Mouse (Mus musculus): ENCODE data around the gene Ptprk. TPM values are rescaled to one million over a fixed set of nuclear protein-coding genes. Genes with fewer than 3 reads are reported as not detected.

The Ptprk gene
- polyA plus RNA-seq, 1 experiment from 2014 or later, result 29.7 TPM

GRCm38 (mm10) chr10:28076036-28076855, 1.6 kb downstream of the Ptprk start:
- ATAC-seq (replicated peaks; ENCODE audit: low FRiP score) (no peak), DNase-seq (ENCODE audit: low spot score) (peak; percentile 67)
- Histone ChIP-seq H3K4me3 (ENCODE audit: low read depth, low read length) (peak overlapping the region; percentile 71), H3K27ac (ENCODE audit: low read depth, low read length) (no peak overlapping the region; the same call in 1 of the 2 replicates), H3K27me3 (ENCODE audit: control insufficient read depth, insufficient read depth, low read length) (no peaks in the 10 kb centered on the region), H3K36me3 (ENCODE audit: control insufficient read depth, insufficient read depth, low read length) (no peaks in the 10 kb centered on the region), H3K9ac (ENCODE audit: low read length) (peak overlapping the region; percentile 82), H3K4me2 (ENCODE audit: low read depth, low read length, severe bottlenecking) (peak overlapping the region; percentile 88), H3K4me1 (replicated peaks; ENCODE audit: control insufficient read depth, insufficient read depth, low read length) (no peaks in the 10 kb centered on the region), H3K9me3 (ENCODE audit: control insufficient read depth, low read length) (no peaks in the 10 kb centered on the region)
- 2% methylated on average over 30 of the region's 30 CpGs for WGBS

GRCm38 (mm10) chr10:28078270-28078669, 3.6 kb downstream of the Ptprk start:
- ATAC-seq (replicated peaks; ENCODE audit: low FRiP score) (no peak), DNase-seq (ENCODE audit: low spot score) (no peak)
- H3K27ac ChIP-seq (ENCODE audit: low read depth, low read length), result no peak overlapping the region
- no peaks in the 10 kb centered on the region for H3K4me1 ChIP-seq (replicated peaks; ENCODE audit: control insufficient read depth, insufficient read depth, low read length)
- H3K9me3 ChIP-seq (ENCODE audit: control insufficient read depth, low read length), result no peaks in the 10 kb centered on the region
- no peak overlapping the region for H3K4me2 ChIP-seq (ENCODE audit: low read depth, low read length, severe bottlenecking)
- H3K27me3 ChIP-seq (ENCODE audit: control insufficient read depth, insufficient read depth, low read length), result no peaks in the 10 kb centered on the region
- H3K36me3 ChIP-seq (ENCODE audit: control insufficient read depth, insufficient read depth, low read length), result no peaks in the 10 kb centered on the region
- no peak overlapping the region for H3K4me3 ChIP-seq (ENCODE audit: low read depth, low read length)
- no peak overlapping the region for H3K9ac ChIP-seq (ENCODE audit: low read length)
- 89% methylated on average over 1 of the region's 1 CpGs for WGBS

- Histone ChIP-seq H3K36me3 (ENCODE audit: control insufficient read depth, insufficient read depth, low read length) (no peaks in the 10 kb centered on the region), H3K27ac (ENCODE audit: low read depth, low read length) (no peak overlapping the region), H3K9ac (ENCODE audit: low read length) (no peak overlapping the region), H3K27me3 (ENCODE audit: control insufficient read depth, insufficient read depth, low read length) (no peaks in the 10 kb centered on the region), H3K9me3 (ENCODE audit: control insufficient read depth, low read length) (no peaks in the 10 kb centered on the region), H3K4me3 (ENCODE audit: low read depth, low read length) (no peak overlapping the region), H3K4me1 (replicated peaks; ENCODE audit: control insufficient read depth, insufficient read depth, low read length) (no peaks in the 10 kb centered on the region), H3K4me2 (ENCODE audit: low read depth, low read length, severe bottlenecking) (no peak overlapping the region)
- 87% methylated on average over 2 of the region's 2 CpGs for WGBS
- no peak for DNase-seq (ENCODE audit: low spot score)
- ATAC-seq (replicated peaks; ENCODE audit: low FRiP score), result no peak
Observed at GRCm38 (mm10) chr10:28081221-28081620, 6.6 kb downstream of the Ptprk start.

- H3K9me3 ChIP-seq (ENCODE audit: control insufficient read depth, low read length), result no peaks in the 10 kb centered on the region
- no peak overlapping the region for H3K4me2 ChIP-seq (ENCODE audit: low read depth, low read length, severe bottlenecking)
- no peaks in the 10 kb centered on the region for H3K27me3 ChIP-seq (ENCODE audit: control insufficient read depth, insufficient read depth, low read length)
- ATAC-seq (replicated peaks; ENCODE audit: low FRiP score) (no peak), DNase-seq (ENCODE audit: low spot score) (no peak)
- H3K27ac ChIP-seq (ENCODE audit: low read depth, low read length), result no peak overlapping the region
- WGBS, result 84% methylated on average over 2 of the region's 2 CpGs
- H3K36me3 ChIP-seq (ENCODE audit: control insufficient read depth, insufficient read depth, low read length), result no peaks in the 10 kb centered on the region
- H3K9ac ChIP-seq (ENCODE audit: low read length), result no peak overlapping the region
- no peaks in the 10 kb centered on the region for H3K4me1 ChIP-seq (replicated peaks; ENCODE audit: control insufficient read depth, insufficient read depth, low read length)
- H3K4me3 ChIP-seq (ENCODE audit: low read depth, low read length), result no peak overlapping the region
Observed at GRCm38 (mm10) chr10:28083183-28083582, 8.6 kb downstream of the Ptprk start.

GRCm38 (mm10) chr10:28083625-28084024, 9.0 kb downstream of the Ptprk start:
- no peak overlapping the region for H3K4me3 ChIP-seq (ENCODE audit: low read depth, low read length)
- H3K27me3 ChIP-seq (ENCODE audit: control insufficient read depth, insufficient read depth, low read length), result no peaks in the 10 kb centered on the region
- no peaks in the 10 kb centered on the region for H3K36me3 ChIP-seq (ENCODE audit: control insufficient read depth, insufficient read depth, low read length)
- ATAC-seq (replicated peaks; ENCODE audit: low FRiP score) (no peak), DNase-seq (ENCODE audit: low spot score) (no peak)
- no peak overlapping the region for H3K27ac ChIP-seq (ENCODE audit: low read depth, low read length)
- H3K4me2 ChIP-seq (ENCODE audit: low read depth, low read length, severe bottlenecking), result no peak overlapping the region
- 85% methylated on average over 1 of the region's 1 CpGs for WGBS
- H3K9ac ChIP-seq (ENCODE audit: low read length), result no peak overlapping the region
- H3K4me1 ChIP-seq (replicated peaks; ENCODE audit: control insufficient read depth, insufficient read depth, low read length), result no peaks in the 10 kb centered on the region
- no peaks in the 10 kb centered on the region for H3K9me3 ChIP-seq (ENCODE audit: control insufficient read depth, low read length)

- DNase-seq (ENCODE audit: low spot score) (no peak), ATAC-seq (replicated peaks; ENCODE audit: low FRiP score) (no peak)
- Histone ChIP-seq H3K4me2 (ENCODE audit: low read depth, low read length, severe bottlenecking) (no peak overlapping the region), H3K4me1 (replicated peaks; ENCODE audit: control insufficient read depth, insufficient read depth, low read length) (no peaks in the 10 kb centered on the region), H3K9me3 (ENCODE audit: control insufficient read depth, low read length) (no peaks in the 10 kb centered on the region), H3K27ac (ENCODE audit: low read depth, low read length) (no peak overlapping the region), H3K4me3 (ENCODE audit: low read depth, low read length) (no peak overlapping the region), H3K36me3 (ENCODE audit: control insufficient read depth, insufficient read depth, low read length) (no peaks in the 10 kb centered on the region), H3K27me3 (ENCODE audit: control insufficient read depth, insufficient read depth, low read length) (no peaks in the 10 kb centered on the region), H3K9ac (ENCODE audit: low read length) (no peak overlapping the region)
- WGBS, result 70% methylated on average over 6 of the region's 6 CpGs
Observed at GRCm38 (mm10) chr10:28087341-28087740, 12.7 kb downstream of the Ptprk start.

GRCm38 (mm10) chr10:28087749-28088148, 13.1 kb downstream of the Ptprk start:
- DNase-seq (ENCODE audit: low spot score) (no peak), ATAC-seq (replicated peaks; ENCODE audit: low FRiP score) (no peak)
- Histone ChIP-seq H3K4me1 (replicated peaks; ENCODE audit: control insufficient read depth, insufficient read depth, low read length) (no peaks in the 10 kb centered on the region), H3K4me3 (ENCODE audit: low read depth, low read length) (no peak overlapping the region), H3K9me3 (ENCODE audit: control insufficient read depth, low read length) (no peaks in the 10 kb centered on the region), H3K9ac (ENCODE audit: low read length) (no peak overlapping the region), H3K4me2 (ENCODE audit: low read depth, low read length, severe bottlenecking) (no peak overlapping the region), H3K27ac (ENCODE audit: low read depth, low read length) (no peak overlapping the region), H3K27me3 (ENCODE audit: control insufficient read depth, insufficient read depth, low read length) (no peaks in the 10 kb centered on the region), H3K36me3 (ENCODE audit: control insufficient read depth, insufficient read depth, low read length) (no peaks in the 10 kb centered on the region)
- WGBS, result 59% methylated on average over 3 of the region's 3 CpGs

- Histone ChIP-seq H3K36me3 (ENCODE audit: control insufficient read depth, insufficient read depth, low read length) (no peaks in the 10 kb centered on the region), H3K4me3 (ENCODE audit: low read depth, low read length) (no peak overlapping the region), H3K4me1 (replicated peaks; ENCODE audit: control insufficient read depth, insufficient read depth, low read length) (no peaks in the 10 kb centered on the region), H3K27me3 (ENCODE audit: control insufficient read depth, insufficient read depth, low read length) (no peaks in the 10 kb centered on the region), H3K4me2 (ENCODE audit: low read depth, low read length, severe bottlenecking) (no peak overlapping the region), H3K9me3 (ENCODE audit: control insufficient read depth, low read length) (no peaks in the 10 kb centered on the region), H3K27ac (ENCODE audit: low read depth, low read length) (no peak overlapping the region), H3K9ac (ENCODE audit: low read length) (no peak overlapping the region)
- ATAC-seq (replicated peaks; ENCODE audit: low FRiP score) (no peak), DNase-seq (ENCODE audit: low spot score) (no peak)
Observed at GRCm38 (mm10) chr10:28096007-28096406, 21.4 kb downstream of the Ptprk start.

- no peak overlapping the region for H3K27ac ChIP-seq (ENCODE audit: low read depth, low read length)
- DNase-seq (ENCODE audit: low spot score) (no peak), ATAC-seq (replicated peaks; ENCODE audit: low FRiP score) (no peak)
- 83% methylated on average over 7 of the region's 7 CpGs for WGBS
- no peaks in the 10 kb centered on the region for H3K36me3 ChIP-seq (ENCODE audit: control insufficient read depth, insufficient read depth, low read length)
- H3K9me3 ChIP-seq (ENCODE audit: control insufficient read depth, low read length), result no peaks in the 10 kb centered on the region
- no peak overlapping the region for H3K9ac ChIP-seq (ENCODE audit: low read length)
- no peak overlapping the region for H3K4me2 ChIP-seq (ENCODE audit: low read depth, low read length, severe bottlenecking)
- H3K27me3 ChIP-seq (ENCODE audit: control insufficient read depth, insufficient read depth, low read length), result no peaks in the 10 kb centered on the region
- H3K4me1 ChIP-seq (replicated peaks; ENCODE audit: control insufficient read depth, insufficient read depth, low read length), result no peaks in the 10 kb centered on the region
- no peak overlapping the region for H3K4me3 ChIP-seq (ENCODE audit: low read depth, low read length)
Observed at GRCm38 (mm10) chr10:28097637-28098036, 23.0 kb downstream of the Ptprk start.
